Mouse (Mus musculus) monocyte, adult 5-6 weeks (primary cell): ENCODE measurements around the gene Jhy. TPM values are rescaled to one million over a fixed set of nuclear protein-coding genes. Genes with fewer than 3 reads are reported as not detected.

Experiments used
- ATAC-seq: fragments of 153-309, 156-312 bp; replicated peaks from 2 replicates; pipeline ENCODE4 v1.8.0; 2017; ENCODE audit warnings: mild to moderate bottlenecking; ENCODE audit not compliant: low TSS enrichment, insufficient number of reproducible peaks, severe bottlenecking, poor library complexity, low FRiP score
- total RNA-seq: library from RNA; stranded (forward); fragments of 200-1000, 200-491, 200-594 nt; gene quantifications from 3 replicates; pipeline ENCODE4 v1.2.3, GENCODE M21; 2017

Jhy gene
- total RNA-seq: 3.8 TPM in 1 of 3 replicates, not detected in the others

DNA sequence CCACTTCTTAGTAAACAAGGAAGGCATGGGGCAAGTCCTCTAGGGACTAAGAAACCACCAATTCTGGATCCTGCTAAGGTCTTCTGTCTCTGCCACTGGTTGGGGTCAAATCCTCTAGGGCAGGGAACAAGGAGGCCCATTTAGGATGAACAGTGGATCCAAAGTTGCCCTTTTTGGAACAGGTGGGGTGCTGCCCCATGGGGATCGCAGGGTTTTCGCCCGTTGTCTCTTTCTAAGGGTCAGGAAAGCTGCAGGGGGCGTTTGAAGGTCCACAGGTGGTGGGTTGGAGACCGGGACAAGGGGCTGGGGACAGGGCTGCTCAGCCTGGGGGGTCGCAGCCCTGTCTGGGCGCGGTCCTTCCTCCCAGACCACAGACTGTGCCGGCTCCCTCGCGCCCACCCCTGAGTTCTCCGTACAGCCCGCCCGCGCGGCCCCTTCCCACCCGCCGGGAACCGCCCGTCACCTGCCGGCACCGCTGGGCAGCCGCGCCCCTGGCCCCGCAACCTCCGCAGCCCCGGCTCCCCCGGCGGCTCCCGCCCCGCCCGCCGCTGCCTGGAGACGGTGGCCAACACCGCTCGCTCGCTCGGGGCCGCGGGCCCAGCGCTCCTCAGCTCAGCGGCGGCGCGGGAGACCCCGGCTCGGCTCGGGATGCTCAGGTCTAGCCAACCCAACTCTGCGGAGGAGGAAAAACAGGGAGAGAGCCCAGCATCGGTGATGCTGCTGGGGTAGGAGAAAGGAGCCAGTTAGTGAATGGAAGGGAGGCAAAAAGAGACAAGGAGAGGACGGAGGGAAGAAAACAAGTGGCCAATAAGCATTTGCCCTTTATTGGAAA, at the start of gene Jhy:
TSS of gene Jhy (minus strand) at position 533 of the 832 bp plus-strand sequence.
- ATAC-seq: no peak

DNA sequence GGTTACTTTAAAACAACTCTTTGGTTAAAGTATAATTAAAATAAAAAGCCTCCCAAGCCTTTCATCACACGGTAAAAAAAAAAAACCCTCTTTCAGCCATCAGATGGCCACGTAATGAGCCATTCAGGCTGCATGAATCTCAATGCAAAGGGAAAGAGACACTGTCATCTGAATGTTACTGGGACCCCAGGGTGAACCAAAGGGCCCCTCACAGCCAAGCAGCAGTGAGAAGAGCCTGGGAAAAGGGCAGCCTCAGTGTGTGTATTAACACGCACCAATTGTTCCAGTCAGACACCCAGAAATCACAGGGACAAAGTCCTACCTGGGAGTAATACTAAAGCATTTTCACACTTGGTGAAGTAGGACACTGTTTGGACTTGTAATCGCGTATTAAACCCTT, 48.5 kb upstream of the Jhy start:
- ATAC-seq: no peak

DNA sequence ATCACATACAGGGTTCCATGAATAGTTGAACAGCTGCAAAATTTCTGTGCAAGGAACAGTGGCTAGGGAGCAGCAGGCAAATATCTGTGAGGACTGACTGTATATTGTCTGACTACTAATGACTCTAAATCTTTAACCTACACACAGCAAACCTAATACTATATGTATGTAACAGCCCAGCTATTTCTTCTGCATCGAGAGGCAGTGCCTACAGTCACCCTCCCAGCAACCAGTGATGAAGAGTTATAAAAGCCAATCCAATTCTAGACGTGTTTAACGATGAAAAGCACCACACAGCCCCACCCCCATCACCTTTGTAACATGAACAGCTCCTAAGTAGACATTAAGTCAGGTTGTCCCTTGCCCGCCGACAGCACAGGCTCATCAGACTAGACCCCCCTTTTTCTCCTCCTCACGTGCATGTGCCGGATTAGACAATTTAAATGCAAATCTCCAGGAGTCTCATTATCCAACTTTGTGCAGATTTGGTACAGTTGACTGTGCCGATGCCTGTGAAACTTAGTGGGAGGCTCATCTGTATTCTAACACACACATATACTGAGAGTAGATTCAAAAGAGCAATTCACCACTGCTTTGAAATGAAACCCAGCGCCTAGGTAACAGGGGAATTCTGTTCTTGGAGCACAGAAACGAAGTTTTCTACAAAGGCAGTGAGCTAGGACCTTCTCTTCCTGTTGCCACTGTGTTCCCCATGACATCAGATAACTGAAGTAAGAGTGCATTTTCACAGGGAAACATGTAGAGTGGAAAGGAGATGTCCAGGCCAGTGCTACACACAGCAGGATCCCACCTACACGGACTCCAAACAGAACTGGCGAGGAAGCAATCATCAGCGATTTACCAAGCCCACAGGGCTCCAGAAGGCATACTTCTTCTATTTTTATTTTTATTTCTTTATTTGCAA, 47.9 kb upstream of the Jhy start:
- no peak for ATAC-seq

DNA sequence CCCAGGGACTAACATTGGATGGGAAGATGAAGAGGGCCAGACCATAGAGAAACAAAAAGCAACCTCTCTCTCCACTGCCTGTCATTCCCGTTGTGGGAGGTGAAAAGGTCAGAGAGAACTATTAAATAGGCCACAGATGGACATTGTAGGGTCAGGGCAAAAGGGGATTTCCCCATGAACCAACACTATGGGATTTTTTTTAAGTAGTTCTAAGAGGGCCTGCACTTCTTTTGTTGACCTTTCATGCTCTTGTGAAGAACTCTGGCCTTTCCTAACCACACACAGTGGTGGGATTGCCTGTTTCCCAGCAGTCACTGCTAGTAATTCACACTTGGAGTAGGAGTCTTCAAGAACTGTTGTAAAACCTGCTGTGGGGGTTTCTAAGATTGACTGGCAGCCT, 43.9 kb upstream of the Jhy start:
- ATAC-seq: no peak

DNA sequence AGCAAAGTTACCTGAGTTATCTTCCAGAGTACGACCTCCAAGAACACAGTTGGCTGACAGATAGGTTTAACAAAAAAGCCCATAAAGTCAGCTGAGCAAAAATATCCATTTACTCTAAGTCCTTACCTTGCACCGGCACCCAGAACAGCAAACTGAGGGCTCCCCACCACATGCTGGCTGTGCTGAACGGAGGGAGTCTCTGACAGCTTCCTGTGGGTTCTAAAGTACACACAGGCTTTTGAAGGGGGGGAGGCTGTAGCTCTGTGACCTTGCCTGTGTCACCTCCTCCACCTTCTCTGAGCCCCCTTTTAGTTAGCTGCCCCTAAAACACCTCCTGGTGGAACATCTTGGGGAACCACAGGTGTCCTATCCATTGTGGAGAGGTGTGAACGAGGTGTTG, 40.5 kb upstream of the Jhy start, which contains the start of gene Crtam:
TSS of gene Crtam (minus strand) at position 214 of the 400 bp plus-strand sequence.
- no peak for ATAC-seq

DNA sequence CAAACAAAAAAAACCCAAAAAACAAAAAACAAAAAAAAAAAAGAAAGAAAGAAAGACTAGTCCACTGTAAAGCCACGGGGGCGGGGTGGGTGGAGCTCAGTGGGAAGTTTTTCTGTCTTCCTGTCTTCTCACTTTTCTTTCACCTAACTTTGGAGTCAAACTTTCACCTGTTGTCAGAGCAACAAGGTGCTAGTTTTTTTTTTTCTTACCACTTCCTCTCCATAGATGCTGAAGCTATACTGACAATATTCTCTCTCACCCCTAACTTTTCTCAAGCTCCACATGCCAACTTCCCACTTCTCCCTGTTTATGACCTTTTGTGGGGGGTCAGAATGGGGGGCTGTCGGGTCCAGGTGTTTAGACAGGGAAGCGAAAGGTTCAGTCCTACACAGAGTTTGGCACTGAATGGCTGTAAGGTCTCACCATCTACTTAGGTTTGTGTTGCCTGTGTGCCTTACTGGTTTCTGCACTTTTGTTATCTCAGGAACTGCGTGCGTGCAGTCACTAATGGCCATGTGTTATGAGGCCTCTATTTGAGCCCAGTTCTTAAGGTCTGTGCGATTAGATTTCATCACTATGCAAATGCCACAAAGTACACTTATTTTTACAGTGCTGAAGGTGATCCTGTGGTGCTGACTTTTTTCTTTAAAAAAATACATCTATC, 33.3 kb upstream of the Jhy start:
- no peak for ATAC-seq

DNA sequence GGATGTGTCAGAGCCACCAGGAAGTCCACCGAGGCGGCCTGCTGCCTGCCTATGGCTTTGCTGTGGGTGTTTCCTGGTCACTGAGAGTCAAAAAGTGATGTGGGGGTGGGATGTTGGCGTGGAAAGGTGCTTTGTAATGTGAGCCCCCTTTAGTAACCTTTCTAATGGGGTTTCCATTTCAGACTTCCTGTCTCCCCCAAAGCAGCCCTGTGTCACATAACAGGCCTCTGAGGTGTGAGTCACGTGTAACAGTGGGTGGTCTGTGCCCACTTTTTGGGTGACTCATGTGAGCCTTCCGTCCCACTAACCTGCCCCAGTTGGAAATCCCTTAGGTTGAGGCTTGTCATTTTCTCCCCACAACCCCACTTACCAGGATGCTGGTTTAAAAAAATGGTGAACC, 30.2 kb upstream of the Jhy start:
- no peak for ATAC-seq

DNA sequence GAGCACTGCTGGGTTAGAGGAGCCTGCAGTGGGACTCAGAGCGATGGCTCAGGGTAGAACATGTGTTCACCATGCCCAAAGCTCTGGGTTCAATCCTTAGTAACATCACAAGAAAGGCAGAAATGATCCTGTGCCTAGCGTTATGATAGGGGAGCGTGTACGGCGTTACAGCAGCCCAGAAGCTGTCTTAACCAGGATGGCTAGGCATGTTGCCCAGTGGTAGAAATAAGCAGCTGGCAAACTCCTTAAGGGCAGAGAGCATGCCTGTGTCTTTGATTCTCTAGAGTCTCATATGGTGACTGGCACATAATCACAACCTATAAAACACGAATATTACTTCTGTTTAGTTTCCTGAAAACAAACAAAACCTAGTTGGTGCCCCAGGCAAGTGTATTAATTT, 27.6 kb upstream of the Jhy start:
- no peak for ATAC-seq

DNA sequence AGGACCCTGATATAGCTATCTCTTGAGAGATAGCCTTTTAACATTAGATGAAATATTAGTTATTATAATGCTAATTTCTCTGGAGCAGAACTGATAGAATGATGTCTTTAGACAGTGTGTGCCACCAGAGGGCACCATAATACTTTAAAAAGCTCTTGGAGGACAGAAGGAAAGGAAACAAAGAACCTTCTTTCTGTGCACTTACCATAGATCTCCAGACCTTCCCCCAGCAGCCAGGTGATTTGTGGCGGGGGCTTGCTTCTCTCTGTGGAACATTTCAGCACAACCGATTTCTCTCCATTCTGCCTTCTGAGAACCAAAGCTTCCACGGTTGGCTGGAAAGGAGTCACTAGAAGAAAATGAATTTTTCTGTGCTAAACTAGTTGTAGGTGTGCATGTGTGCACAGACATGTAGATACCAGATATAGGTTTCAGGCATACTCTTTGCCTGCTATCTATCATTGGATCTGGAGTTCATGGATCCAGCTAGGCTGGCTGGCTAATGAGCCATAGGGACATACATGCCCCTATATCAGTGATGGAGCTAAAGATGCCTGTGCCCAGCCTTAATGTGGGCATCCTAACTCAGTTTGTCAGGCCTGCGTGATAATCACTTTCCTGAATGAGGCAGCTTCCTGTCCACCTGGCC, 26.1 kb upstream of the Jhy start:
- no peak for ATAC-seq

DNA sequence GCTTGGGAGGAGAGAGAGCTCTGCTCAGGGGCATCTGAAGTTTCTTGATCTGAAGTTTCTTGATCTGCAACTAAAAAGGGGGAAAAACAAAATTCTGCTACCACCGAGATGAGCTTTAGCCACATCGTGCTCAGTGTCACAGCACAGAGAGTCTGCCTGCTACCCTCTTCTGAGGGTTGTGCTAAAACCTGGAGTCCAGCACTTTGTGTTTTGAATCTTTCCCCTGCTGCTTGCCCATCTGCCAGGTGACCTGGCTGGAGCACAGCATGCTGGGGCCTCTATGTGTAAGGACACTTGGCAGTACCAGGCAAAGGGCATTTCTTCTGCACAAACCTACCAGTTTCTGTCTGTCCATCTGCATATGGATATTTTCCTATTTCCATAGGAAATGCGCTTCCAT, 20.4 kb upstream of the Jhy start:
- ATAC-seq: no peak

DNA sequence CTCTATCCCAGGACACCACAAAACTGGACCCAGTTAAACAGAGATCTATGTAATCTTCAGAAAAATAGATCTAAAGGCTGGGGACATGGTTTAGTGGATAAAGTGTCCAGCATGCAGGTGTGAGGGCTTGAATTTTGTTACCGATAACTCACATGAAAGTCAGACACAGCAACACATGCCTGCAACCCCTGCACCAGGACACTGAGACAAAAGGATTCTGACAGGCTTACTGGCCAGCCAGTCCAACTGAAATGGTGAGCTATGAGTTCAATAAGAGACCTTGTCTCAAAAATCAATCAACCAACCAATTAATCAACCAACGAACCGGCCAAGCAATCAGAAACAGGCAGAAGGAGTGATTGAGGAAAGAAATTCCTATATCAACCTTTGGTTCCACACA, 19.8 kb upstream of the Jhy start:
- no peak for ATAC-seq

DNA sequence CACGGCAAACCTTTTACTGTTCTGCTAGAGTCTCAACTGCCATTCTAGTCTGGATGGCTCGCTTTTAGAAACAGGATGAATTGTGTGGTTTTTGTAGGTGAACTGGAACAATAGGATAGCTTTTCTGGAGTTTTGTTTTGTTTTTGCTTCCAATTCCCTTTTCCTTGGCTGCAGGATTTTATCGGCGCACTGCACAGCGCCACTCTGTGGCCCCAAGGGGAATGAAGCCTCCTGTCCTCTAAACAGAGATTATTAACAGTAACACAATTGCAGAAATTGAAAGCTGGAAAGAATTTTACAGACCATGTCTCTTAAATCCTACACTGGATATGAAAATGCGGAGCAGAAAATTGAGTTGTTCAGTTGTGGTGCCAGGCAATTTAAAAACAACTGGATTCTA, 18.6 kb upstream of the Jhy start:
- no peak for ATAC-seq

DNA sequence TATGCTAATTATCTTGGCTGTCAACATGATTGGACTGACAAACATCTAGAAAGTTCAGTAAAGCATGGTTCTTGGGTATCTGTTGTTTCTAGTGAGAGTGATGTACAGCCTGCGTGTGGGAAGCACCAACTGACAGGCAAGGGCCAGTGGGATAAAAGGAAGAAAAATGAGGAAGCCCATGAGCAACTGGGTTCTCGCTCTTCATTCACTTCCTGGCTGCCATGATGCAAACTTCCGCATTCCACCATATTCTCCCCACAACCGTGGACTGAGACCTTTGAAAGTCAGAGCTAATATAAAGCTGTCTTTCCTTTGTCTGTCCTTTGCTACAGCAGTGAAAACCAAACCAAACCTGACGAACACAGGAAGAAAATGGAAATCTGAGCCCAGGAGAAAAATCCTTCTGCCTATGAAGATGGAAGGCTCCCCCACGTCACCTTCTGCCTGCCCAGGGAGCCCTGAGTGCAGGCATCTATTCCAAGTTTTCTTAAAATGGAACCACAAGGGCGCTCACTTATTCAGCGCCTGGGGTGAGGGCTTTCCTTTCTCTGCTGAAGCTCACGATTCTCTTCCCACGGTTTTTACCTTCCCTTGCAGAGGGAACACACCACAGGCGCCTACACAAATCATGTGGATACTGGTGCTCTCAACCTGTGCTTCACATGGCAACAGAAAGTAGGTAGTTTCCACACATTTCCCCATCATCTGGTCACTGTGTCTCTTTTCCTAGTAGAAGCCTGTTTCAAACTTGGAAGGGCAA, 10.3 kb upstream of the Jhy start:
- ATAC-seq: no peak

DNA sequence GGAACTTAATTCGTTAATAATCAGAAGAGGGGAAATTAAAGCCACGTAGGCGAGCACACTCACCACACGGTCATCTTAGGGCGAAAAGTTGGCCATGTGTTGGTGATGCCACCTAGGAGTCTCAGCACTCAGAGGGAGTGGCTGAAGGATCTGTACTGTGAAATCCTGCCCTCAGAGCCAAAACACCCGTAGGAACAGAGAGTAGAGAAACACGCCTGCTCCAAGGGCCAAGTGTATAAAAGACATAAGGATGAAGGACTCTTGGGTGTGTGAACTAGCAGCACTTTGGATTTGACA, 448 bp upstream of the Jhy start:
- no peak for ATAC-seq

DNA sequence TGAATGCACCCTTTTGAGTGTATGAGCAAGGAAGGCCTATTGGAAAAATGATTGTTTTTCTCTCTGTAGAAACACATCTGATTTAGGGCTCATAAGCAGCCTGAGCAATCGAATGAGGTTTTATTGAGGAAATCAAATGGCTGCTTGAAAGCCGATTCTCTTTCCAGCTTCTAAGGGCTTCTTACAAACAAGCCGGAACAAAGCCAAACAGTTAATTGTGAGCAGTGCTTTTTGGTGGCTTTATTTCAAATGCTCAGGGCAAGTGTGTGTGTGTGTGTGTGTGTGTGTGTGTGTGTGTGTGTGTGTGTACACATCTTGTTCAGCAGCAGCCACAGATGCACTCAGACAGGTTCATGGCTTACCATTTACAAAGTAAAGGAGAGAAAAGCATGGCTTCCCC, 2.5 kb downstream of the Jhy start:
- ATAC-seq: no peak

DNA sequence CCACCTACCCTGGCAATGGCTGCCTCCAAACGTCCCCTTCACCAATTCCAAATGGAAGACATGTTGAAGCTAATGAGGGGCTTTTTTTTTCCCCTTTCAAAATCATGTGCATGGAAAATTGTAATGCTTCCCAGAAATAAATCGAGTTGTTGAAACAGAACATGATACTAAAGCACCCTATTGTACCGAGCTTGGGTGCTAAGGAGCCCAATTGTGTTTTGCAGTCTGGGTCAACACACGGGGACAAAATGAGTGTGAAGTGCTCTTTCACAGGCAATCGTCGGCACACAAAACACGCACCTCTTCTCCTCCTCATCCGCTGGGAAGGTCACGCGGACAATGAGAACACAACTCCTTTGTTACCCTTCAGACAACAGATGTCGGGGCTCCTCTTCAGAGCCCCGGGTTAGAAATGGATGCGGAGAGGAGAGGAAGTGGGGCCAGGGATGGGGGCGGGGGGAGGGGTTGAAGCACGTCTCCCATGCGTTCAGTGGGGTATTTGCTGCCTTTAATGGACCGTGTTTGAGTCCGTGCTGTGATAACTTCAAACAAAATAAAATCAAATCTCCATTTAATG, 14.8 kb downstream of the Jhy start:
- no peak for ATAC-seq

DNA sequence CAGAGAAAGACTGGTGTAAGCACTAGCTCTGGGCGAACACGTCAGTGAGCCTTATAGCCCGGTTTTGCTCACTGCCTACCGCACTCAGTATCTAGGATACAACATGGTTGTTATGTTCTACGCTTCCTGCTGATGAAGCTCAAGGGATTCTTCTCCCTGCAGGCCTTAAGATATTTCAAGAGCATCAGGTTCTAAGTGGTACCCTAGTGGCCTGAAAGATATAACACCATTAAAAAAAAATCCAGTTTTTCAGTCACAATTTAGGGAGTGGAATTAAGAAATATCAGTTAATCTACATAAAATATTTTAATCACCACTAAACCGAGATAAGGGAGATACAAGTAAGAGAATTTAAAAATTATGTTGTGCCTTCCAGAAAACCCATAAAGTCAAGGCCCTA, 15.4 kb downstream of the Jhy start:
- no peak for ATAC-seq

DNA sequence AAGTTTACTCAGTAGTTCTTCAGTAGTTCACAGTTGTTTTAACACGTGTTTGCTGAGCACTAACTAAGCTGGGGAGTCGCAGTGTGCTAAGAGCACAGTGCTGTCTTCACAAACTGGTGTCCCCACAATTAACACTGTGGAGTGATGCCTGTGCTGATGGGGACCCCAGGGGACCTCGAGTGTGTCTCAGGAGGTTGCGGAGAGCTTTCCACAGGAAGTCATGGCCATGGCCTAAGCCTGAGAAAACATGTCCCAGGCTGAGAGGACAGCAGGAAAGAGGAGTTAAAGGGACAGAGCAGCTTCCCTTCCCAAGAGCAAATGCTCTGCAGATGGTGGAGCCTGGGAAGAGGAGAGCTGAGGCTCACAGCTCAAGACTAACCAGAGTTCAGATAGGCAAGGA, 16.8 kb downstream of the Jhy start:
- ATAC-seq: no peak
